Mouse (Mus musculus): Measurements from ENCODE around the gene Cd8a.

DNA sequence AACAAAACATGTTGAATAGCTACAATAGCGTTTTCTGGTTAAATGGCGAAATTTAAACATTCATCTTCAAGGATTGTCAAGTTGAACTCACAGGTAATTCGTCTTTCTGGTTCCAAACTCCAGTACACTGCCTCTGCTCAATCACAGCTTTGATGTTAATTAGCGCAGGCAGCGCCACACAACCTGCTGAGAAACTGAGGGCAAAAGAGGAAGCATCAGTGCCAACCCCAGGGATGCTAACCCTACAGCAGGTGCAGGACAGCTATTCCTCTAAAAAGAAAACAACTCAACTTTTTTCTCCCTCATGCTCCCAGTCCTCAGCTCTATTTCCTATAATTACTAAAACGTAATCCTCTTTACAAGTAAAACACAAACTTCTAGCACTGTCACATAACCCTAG, 23.5 kb downstream of the Cd8a start:
- no peak for TF ChIP-seq GATA1 (IDR thresholded peaks at IDR 0.05; ENCODE audit: low read length)
- no peak for TF ChIP-seq TAL1 (IDR thresholded peaks at IDR 0.05; ENCODE audit: low read length)

All from erythroblast, embryonic 14.5 days (primary cell).